Mouse (Mus musculus) lung, postnatal 36 days (tissue): Measurements from ENCODE around the gene Nxph1.

Experiments
- DNase-seq: peaks from one replicate; pipeline ENCODE4 v3.0.0; 2022; ENCODE audit warnings: mixed read lengths

The Nxph1 gene

GRCm38 (mm10) chr6:8948131-8948470 is at the start of gene Nxph1:
Nxph1 (plus strand) TSS chr6:8948431.
- DNase-seq = no peak

GRCm38 (mm10) chr6:8900021-8900728 is 48.1 kb upstream of the Nxph1 start:
- DNase-seq = no peak

GRCm38 (mm10) chr6:8900729-8901122 is 47.5 kb upstream of the Nxph1 start:
- no peak for DNase-seq

- DNase-seq = no peak
Observed at GRCm38 (mm10) chr6:8907917-8908316, 40.3 kb upstream of the Nxph1 start.

GRCm38 (mm10) chr6:8913404-8913803 is 34.8 kb upstream of the Nxph1 start:
- DNase-seq = no peak

GRCm38 (mm10) chr6:8914682-8915081 is 33.5 kb upstream of the Nxph1 start:
- DNase-seq = no peak

GRCm38 (mm10) chr6:8924481-8924880 is 23.8 kb upstream of the Nxph1 start:
- no peak for DNase-seq

- no peak for DNase-seq
Observed at GRCm38 (mm10) chr6:8935241-8935640, 13.0 kb upstream of the Nxph1 start.

GRCm38 (mm10) chr6:8935705-8936104 is 12.5 kb upstream of the Nxph1 start:
- peak; percentile 81 for DNase-seq

GRCm38 (mm10) chr6:8936168-8936567 is 12.1 kb upstream of the Nxph1 start:
- no peak for DNase-seq

- peak; percentile 13 for DNase-seq
Observed at GRCm38 (mm10) chr6:8948471-8949411, 510 bp downstream of the Nxph1 start.

- no peak for DNase-seq
Observed at GRCm38 (mm10) chr6:8949665-8950201, 1.5 kb downstream of the Nxph1 start.

GRCm38 (mm10) chr6:8950611-8951325 is 2.5 kb downstream of the Nxph1 start:
- no peak for DNase-seq

- DNase-seq = peak; percentile 39
Observed at GRCm38 (mm10) chr6:8951326-8951695, 3.1 kb downstream of the Nxph1 start.

- DNase-seq = no peak
Observed at GRCm38 (mm10) chr6:8951884-8952590, 3.8 kb downstream of the Nxph1 start.

- no peak for DNase-seq
Observed at GRCm38 (mm10) chr6:8955817-8956529, 7.7 kb downstream of the Nxph1 start.

GRCm38 (mm10) chr6:8956743-8957528 is 8.7 kb downstream of the Nxph1 start:
- DNase-seq = no peak

GRCm38 (mm10) chr6:8957529-8957887 is 9.3 kb downstream of the Nxph1 start:
- DNase-seq = no peak

- DNase-seq = no peak
Observed at GRCm38 (mm10) chr6:8958081-8958919, 10.1 kb downstream of the Nxph1 start.

GRCm38 (mm10) chr6:8959810-8960209 is 11.6 kb downstream of the Nxph1 start:
- no peak for DNase-seq
